ENCODE assay signal across 8 mouse cellular contexts in the genomic region with DNA sequence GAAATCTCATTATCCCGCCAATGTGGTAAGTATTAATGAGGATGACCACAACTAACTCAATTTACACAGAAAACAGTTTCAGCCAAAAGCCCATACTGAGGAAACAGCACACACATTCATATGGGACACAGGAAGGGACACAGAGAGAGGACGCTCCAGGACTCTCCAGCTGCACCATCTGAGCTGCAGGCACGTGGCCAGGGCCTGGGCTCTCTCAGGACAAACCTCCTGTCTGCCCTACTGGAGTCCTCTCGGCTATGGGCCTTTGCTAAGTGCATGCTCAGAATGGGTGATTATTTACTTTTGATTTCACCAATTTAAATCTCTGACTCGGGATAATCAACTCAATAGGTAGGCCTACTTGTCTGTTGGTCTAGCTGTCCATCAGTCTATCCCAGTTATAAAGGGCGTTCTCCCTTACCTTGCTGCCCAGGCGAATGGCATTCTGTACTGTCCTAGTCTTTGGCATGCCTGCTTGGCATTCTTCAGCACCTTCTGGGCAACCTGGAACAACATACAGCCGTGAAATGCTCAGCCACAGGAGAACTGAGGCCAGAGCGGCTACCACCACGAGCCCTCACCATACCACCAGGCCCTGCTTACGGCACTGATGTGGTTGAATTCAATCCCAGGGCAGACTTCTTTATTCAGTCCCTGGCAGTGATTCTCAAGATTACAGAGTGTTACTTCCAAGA.
A peak's percentile ranks its signal among the peaks of the same experiment; 100 is the strongest.
DNase-seq lines count a peak whose midpoint lies in the region.

No protein-coding gene starts in this region.

- intact Hi-C loops in left cerebral cortex, postnatal 4 days (cut with DNase I) = no loop called here

- DNase-seq in heart, postnatal 4 days = peak; percentile 22
- no peak for DNase-seq in heart, adult 9 months (ENCODE audit: low spot score in 2 of 2)
- DNase-seq in left cerebral cortex, postnatal 4 days = peak; percentile 73
- DNase-seq in left cerebral cortex, adult 11 months (ENCODE audit: low spot score) = no peak
- peak; percentile 92 for DNase-seq in cerebellum, adult 11-12 months
- DNase-seq in gastrocnemius, postnatal 10 days = peak; percentile 63
- DNase-seq in adrenal gland, postnatal 10 days = no peak
- no peak for DNase-seq in ovary, postnatal 36 days (ENCODE audit: low spot score)

Comparison
In these comparisons a context has a peak if more than half of its experiments do, and no peak if none do; other contexts are left out.
1. DNase-seq: peak in heart, postnatal 4 days (single experiment), left cerebral cortex, postnatal 4 days (single experiment), cerebellum, adult 11-12 months (single experiment) and gastrocnemius, postnatal 10 days (single experiment); none in heart, adult 9 months (0 of 2), left cerebral cortex, adult 11 months (single experiment), adrenal gland, postnatal 10 days (single experiment) and ovary, postnatal 36 days (single experiment).